Mouse (Mus musculus) ES-E14 (cell line): ENCODE measurements around the gene Eef1a1. TPM values are rescaled to one million over a fixed set of nuclear protein-coding genes. Genes with fewer than 3 reads are reported as not detected.
A peak's percentile ranks its signal among the peaks of the same experiment; 100 is the strongest.

Source experiments
- DNase-seq: peaks from one replicate; pipeline ENCODE4 v3.0.0-alpha.2; 2013; ENCODE audit warnings: low read depth, low spot score
- H3K27ac ChIP-seq: 2 replicates; pipeline ENCODE4 v1.5.1; 2012; ENCODE audit warnings: low read depth, mild to moderate bottlenecking, low read length, moderate library complexity, mixed read lengths; ENCODE audit not compliant: poor library complexity, insufficient read depth, severe bottlenecking
- H3K36me3 ChIP-seq: 2 replicates; pipeline ENCODE4 v1.6.1; 2012; ENCODE audit warnings: mild to moderate bottlenecking, low read length, moderate library complexity, mixed read lengths; ENCODE audit not compliant: control insufficient read depth, poor library complexity, insufficient read depth, severe bottlenecking
- H3K4me1 ChIP-seq, 2 experiments: fragments of 150-350 bp in 1 of 2; sonication (generic) in 1 of 2; 2 replicates each; pipeline ENCODE4 v1.6.1; 2012; ENCODE audit warnings: low read length in 2 of 2, mild to moderate bottlenecking in 1 of 2, mixed read lengths in 1 of 2; ENCODE audit not compliant: control insufficient read depth in 2 of 2, insufficient read depth in 2 of 2, poor library complexity in 1 of 2
- H3K4me3 ChIP-seq, 2 experiments: fragments of 150-350 bp in 1 of 2; sonication (generic) in 1 of 2; 2 replicates each; pipeline ENCODE4 v1.5.1; 2012; ENCODE audit warnings: low read length in 2 of 2, low read depth in 1 of 2, mild to moderate bottlenecking in 1 of 2, mixed read lengths in 1 of 2; ENCODE audit not compliant: insufficient read depth in 1 of 2, poor library complexity in 1 of 2, severe bottlenecking in 1 of 2
- H3K9ac ChIP-seq: 2 replicates; pipeline ENCODE4 v1.6.1; 2012; ENCODE audit warnings: low read depth, mild to moderate bottlenecking, low read length, mixed read lengths; ENCODE audit not compliant: poor library complexity, insufficient read depth, severe bottlenecking
- H3K9me3 ChIP-seq: fragments of 150-350 bp; sonication (generic); 2 replicates; pipeline ENCODE4 v1.6.1; 2012; ENCODE audit warnings: low read depth, mild to moderate bottlenecking, low read length; ENCODE audit not compliant: control insufficient read depth, insufficient read depth
- CHD2 ChIP-seq: IDR thresholded peaks from 2 replicates; pipeline ENCODE4 v1.6.1; 2014; ENCODE audit warnings: mild to moderate bottlenecking, low read depth, low read length, inconsistent platforms
- HCFC1 ChIP-seq: IDR thresholded peaks from 2 replicates; pipeline ENCODE4 v1.6.1; 2012; ENCODE audit warnings: low read length, inconsistent platforms, borderline replicate concordance; ENCODE audit not compliant: insufficient read depth
- MAFK ChIP-seq: IDR thresholded peaks from 2 replicates; pipeline ENCODE4 v1.6.1; 2014; ENCODE audit warnings: mild to moderate bottlenecking, low read depth, low read length, inconsistent platforms; ENCODE audit not compliant: insufficient read depth
- ZC3H11A ChIP-seq: IDR thresholded peaks from 2 replicates; pipeline ENCODE4 v1.6.1; 2012; ENCODE audit warnings: low read depth, mild to moderate bottlenecking, inconsistent platforms, low read length, borderline replicate concordance
- ZNF384 ChIP-seq: IDR thresholded peaks from 2 replicates; pipeline ENCODE4 v1.6.1; 2012; ENCODE audit warnings: low read depth, low read length, inconsistent platforms
- in situ Hi-C, 2 experiments: fragments of 600-800 bp; cut with MboI; formaldehyde crosslinking; loops; one replicate each; pipeline ENCODE4 v1.15.1; 2025; ENCODE audit warnings: low sequenced_read_pairs in 2 of 2, inconsistent platforms in 1 of 2; ENCODE audit not compliant: unreplicated experiment in 2 of 2
- total RNA-seq: library from RNA; depleted of rRNA; stranded (reverse); fragments of 300-350 nt; gene quantifications from 2 replicates; pipeline ENCODE4 v1.2.3, GENCODE M21; 2012

The Eef1a1 gene
- total RNA-seq, 1 experiment: 10,869 TPM

GRCm38 (mm10) chr9:78451382-78451781, 37.6 kb downstream of the Eef1a1 start:
- Histone ChIP-seq H3K9ac (no peak overlapping the region), H3K9me3 (no peaks in the 10 kb centered on the region), H3K27ac (no peak overlapping the region), H3K36me3 (peaks cover 13% of the 10 kb centered on the region), H3K4me1 (peaks cover 2 to 4% of the 10 kb centered on the region in 2 experiments; a peak in 2 of 4 replicates), H3K4me3 (no peak overlapping the region)
- DNase-seq: no peak
- no peak for TF ChIP-seq ZC3H11A
- TF ChIP-seq HCFC1: no peak
- TF ChIP-seq CHD2: no peak
- no peak for TF ChIP-seq MAFK
- TF ChIP-seq ZNF384: no peak
- in situ Hi-C loops: no loop called here

GRCm38 (mm10) chr9:78450404-78450803, 38.5 kb downstream of the Eef1a1 start:
- no peak for DNase-seq
- Histone ChIP-seq H3K36me3 (peaks cover 13% of the 10 kb centered on the region), H3K9ac (no peak overlapping the region), H3K4me3 (no peak overlapping the region), H3K27ac (no peak overlapping the region), H3K4me1 (peaks cover 0 to 4% of the 10 kb centered on the region in 2 experiments; a peak in 1 of 4 replicates), H3K9me3 (no peaks in the 10 kb centered on the region)
- in situ Hi-C loops: no loop called here
- no peak for TF ChIP-seq HCFC1
- TF ChIP-seq CHD2: no peak
- no peak for TF ChIP-seq MAFK
- no peak for TF ChIP-seq ZC3H11A
- TF ChIP-seq ZNF384: no peak

GRCm38 (mm10) chr9:78447973-78448873, 40.7 kb downstream of the Eef1a1 start, which contains the start of the genes Mto1 and Gm17324:
TSS of gene Mto1 (plus strand) at chr9:78448208.
TSS of gene Gm17324 (minus strand) at chr9:78448786.
- peaks cover 0 to 4% of the 10 kb centered on the region in 2 experiments; a peak in 1 of 4 replicates for H3K4me1 ChIP-seq
- TF ChIP-seq HCFC1 (peak; percentile 65; the same call in 1 of the 2 replicates), CHD2 (0 out of 2 replicates have a peak, but pooled peaks have one; percentile 32), ZC3H11A (no peak), ZNF384 (no peak), MAFK (no peak)
- in situ Hi-C loops: no loop called here
- peak; percentile 75 for DNase-seq
- H3K9ac ChIP-seq: peak within 1 kb of the TSS; percentile 100
- peaks cover 8% of the 10 kb centered on the region for H3K36me3 ChIP-seq
- H3K9me3 ChIP-seq: no peaks in the 10 kb centered on the region
- H3K27ac ChIP-seq: peak within 1 kb of the TSS; percentile 69
- peak within 1 kb of the TSS; percentile 98 to 100 for H3K4me3 ChIP-seq

GRCm38 (mm10) chr9:78447606-78447972, 41.4 kb downstream of the Eef1a1 start:
- in situ Hi-C loops: no loop called here
- Histone ChIP-seq H3K9me3 (no peaks in the 10 kb centered on the region), H3K36me3 (peaks cover 7% of the 10 kb centered on the region), H3K4me1 (peaks cover 0 to 4% of the 10 kb centered on the region in 2 experiments; a peak in 1 of 4 replicates), H3K27ac (no peak overlapping the region), H3K9ac (peak overlapping the region; percentile 83; the same call in 1 of the 2 replicates), H3K4me3 (peak overlapping the region; percentile 98 to 100)
- TF ChIP-seq MAFK (no peak), ZNF384 (no peak), HCFC1 (no peak), CHD2 (no peak), ZC3H11A (no peak)
- no peak for DNase-seq
